Mouse (Mus musculus): ENCODE data around the gene Etv1. TPM values are rescaled to one million over a fixed set of nuclear protein-coding genes. Genes with fewer than 3 reads are reported as not detected.

Gene Etv1
- 0.68 and 2.4 TPM in 2 replicates for polyA plus RNA-seq (2012; rRNA removed; ENCODE audit: low replicate concordance)

DNA sequence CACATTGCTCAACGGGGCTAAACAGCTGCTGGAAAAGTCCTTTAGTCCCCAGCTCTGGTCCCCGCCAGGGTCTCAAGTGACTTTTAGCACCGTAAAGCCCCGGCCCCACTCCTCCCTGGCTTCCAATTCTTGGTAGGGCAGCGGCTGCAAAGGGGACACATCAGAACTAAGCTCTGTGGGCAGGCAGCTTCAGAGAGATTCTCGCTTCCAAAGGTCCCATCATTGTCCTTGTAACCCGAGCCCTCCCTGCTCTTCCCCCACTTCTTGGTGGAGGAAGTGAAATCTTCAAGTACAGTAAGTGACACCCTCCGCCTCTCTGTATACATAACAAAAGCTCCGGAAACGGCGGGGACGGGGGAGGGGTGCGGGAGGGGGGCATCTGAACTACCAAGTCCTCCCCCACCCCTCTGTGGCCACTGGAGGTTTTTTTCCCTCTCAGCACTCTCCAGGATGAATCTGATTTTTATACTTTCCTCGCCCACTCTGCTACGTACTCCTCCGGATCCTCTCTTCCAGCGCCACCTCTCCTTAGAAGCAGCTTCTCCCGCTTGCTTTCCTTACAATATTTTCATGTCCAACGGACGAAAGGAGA lies at the start of gene Etv1:
Gene Etv1 (plus strand): TSS at position 195 of the 592 bp plus-strand sequence.

All from duodenum, adult 2 months (tissue).